Mouse (Mus musculus): ENCODE data around the gene Htr1d.

DNA sequence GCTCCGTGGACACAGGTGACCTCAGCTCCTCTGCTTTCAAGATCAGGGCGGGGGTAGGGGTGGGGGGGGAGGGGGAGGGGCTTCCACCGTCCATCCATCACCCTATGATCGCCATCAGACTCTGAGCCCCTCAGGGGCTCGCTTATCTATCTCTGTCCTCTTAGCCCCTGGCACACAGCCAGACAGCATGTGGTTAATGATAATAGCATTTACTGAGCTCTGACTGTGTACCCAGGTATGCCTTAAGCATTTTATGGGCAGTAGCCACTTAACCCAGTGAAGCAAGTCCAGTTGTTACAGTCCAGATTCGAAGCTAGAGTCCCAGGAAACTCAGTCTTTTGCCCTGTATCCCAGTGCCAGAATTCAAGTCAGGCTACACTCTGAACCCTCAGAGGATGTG lies 28.2 kb downstream of the Htr1d start:
- TF ChIP-seq CTCF (IDR thresholded peaks at IDR 0.05) = no peak
- no peak for TF ChIP-seq EP300 (IDR thresholded peaks at IDR 0.05)

Data from lung, postnatal 0 days (tissue).